Mouse (Mus musculus): ENCODE results near the gene Vmn1r121. TPM values are rescaled to one million over a fixed set of nuclear protein-coding genes. Genes with fewer than 3 reads are reported as not detected.
"Not testable (repeated sequence)": the region's sequence is repeated elsewhere in the genome, so short reads cannot be mapped to it uniquely, and the experiment has no call there.

Vmn1r121 gene
- not detected in 2 replicates for polyA plus RNA-seq (2014; fragmentation: Nextera tagmentation; extraction: Ambion mirVana)

DNA sequence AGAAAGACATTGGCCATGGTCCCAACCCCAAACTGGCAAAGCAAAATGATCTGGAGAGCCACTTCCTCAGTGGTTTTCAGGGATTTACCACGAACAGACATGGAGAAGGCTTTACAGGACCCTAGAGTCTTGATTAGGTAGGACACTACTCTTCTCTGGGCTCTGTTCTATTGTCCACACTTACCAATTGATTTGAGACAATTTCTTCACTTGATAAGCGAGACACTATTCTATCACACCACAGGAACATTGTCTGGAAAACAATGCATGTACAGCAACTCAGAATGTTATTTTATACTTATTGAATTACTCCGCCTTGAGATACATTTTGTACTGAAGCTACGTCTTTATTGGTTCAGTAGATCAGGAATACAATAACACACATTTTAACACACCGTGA is at the start of gene Vmn1r121:
TSS of gene Vmn1r121 (minus strand) at position 101 of the 400 bp plus-strand sequence.
- H3K4me3 ChIP-seq (ENCODE audit: control insufficient read depth in 1 of 2, insufficient read depth in 1 of 2, low read depth in 1 of 2, low read length in 2 of 2); H3K4me1 ChIP-seq (ENCODE audit: control insufficient read depth in 2 of 2, insufficient read depth in 2 of 2, low read length in 2 of 2); H3K36me3 ChIP-seq (ENCODE audit: control insufficient read depth, insufficient read depth, low read length); ATAC-seq (ENCODE audit: insufficient number of reproducible peaks, insufficient read depth, low FRiP score, low read depth); H3K27me3 ChIP-seq (ENCODE audit: control insufficient read depth, insufficient read depth, low read length); H3K27ac ChIP-seq (replicated peaks in 1 of 2; ENCODE audit: control insufficient read depth in 1 of 2, insufficient read depth in 1 of 2, low read depth in 2 of 2, low read length in 2 of 2); H3K9me3 ChIP-seq (ENCODE audit: control insufficient read depth, low read length); H3K9ac ChIP-seq (ENCODE audit: low read length); H3K4me2 ChIP-seq (ENCODE audit: low read length): not testable (repeated sequence)
- WGBS: 63% methylated on average over 4 of the region's 5 CpGs

DNA sequence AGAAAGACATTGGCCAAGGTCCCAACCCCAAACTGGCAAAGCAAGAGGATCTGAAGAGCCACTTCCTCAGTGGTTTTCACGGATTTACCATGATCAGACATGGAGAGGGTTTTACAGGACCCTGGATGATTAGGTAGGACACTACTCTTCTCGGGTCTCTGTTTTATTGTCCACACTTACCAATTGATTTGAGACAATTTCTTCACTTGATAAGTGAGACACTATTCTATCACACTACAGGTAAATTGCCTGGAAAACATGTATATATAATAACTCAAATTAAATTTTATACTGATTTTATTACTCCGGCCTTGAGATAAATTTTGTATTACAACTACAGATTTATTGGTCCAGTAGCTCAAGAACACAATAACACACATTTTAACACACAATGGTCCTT is 35.7 kb upstream of the Vmn1r121 start, which contains the start of gene Vmn1r122:
TSS of gene Vmn1r122 (minus strand) at position 101 of the 400 bp plus-strand sequence.
- not testable (repeated sequence) for H3K36me3 ChIP-seq (ENCODE audit: control insufficient read depth, insufficient read depth, low read length); H3K4me3 ChIP-seq (ENCODE audit: control insufficient read depth in 1 of 2, insufficient read depth in 1 of 2, low read depth in 1 of 2, low read length in 2 of 2); H3K9me3 ChIP-seq (ENCODE audit: control insufficient read depth, low read length); ATAC-seq (ENCODE audit: insufficient number of reproducible peaks, insufficient read depth, low FRiP score, low read depth); H3K9ac ChIP-seq (ENCODE audit: low read length); H3K27me3 ChIP-seq (ENCODE audit: control insufficient read depth, insufficient read depth, low read length); H3K4me2 ChIP-seq (ENCODE audit: low read length); H3K4me1 ChIP-seq (ENCODE audit: control insufficient read depth in 2 of 2, insufficient read depth in 2 of 2, low read length in 2 of 2); H3K27ac ChIP-seq (replicated peaks in 1 of 2; ENCODE audit: control insufficient read depth in 1 of 2, insufficient read depth in 1 of 2, low read depth in 2 of 2, low read length in 2 of 2)
- whole genome bisulfite sequencing: 34% methylated on average over 2 of the region's 3 CpGs

- H3K4me2 ChIP-seq (ENCODE audit: low read length); H3K9me3 ChIP-seq (ENCODE audit: control insufficient read depth, low read length); H3K36me3 ChIP-seq (ENCODE audit: control insufficient read depth, insufficient read depth, low read length); H3K27me3 ChIP-seq (ENCODE audit: control insufficient read depth, insufficient read depth, low read length); H3K4me1 ChIP-seq (ENCODE audit: control insufficient read depth in 2 of 2, insufficient read depth in 2 of 2, low read length in 2 of 2); H3K9ac ChIP-seq (ENCODE audit: low read length); ATAC-seq (ENCODE audit: insufficient number of reproducible peaks, insufficient read depth, low FRiP score, low read depth); H3K27ac ChIP-seq (replicated peaks in 1 of 2; ENCODE audit: control insufficient read depth in 1 of 2, insufficient read depth in 1 of 2, low read depth in 2 of 2, low read length in 2 of 2); H3K4me3 ChIP-seq (ENCODE audit: control insufficient read depth in 1 of 2, insufficient read depth in 1 of 2, low read depth in 1 of 2, low read length in 2 of 2): not testable (repeated sequence)
- 86% methylated on average over 1 of the region's 1 CpGs for WGBS
Observed at GRCm38 (mm10) chr7:21053684-21054083, 44.6 kb downstream of the Vmn1r121 start, which contains the start of gene Vmn1r120. Gene Vmn1r120, minus strand, starts transcription at chr7:21053784.

Other genes with a start within 250 kb of the Vmn1r121 start
- gene Vmn1r116, start 226.3 kb downstream of the Vmn1r121 start, polyA plus RNA-seq (2014; fragmentation: Nextera tagmentation; extraction: Ambion mirVana): not detected in 2 replicates
- gene Vmn1r117, start 214.4 kb downstream of the Vmn1r121 start, polyA plus RNA-seq (2014; fragmentation: Nextera tagmentation; extraction: Ambion mirVana): not detected in 2 replicates
- gene Vmn1r118, start 186.2 kb downstream of the Vmn1r121 start, polyA plus RNA-seq (2014; fragmentation: Nextera tagmentation; extraction: Ambion mirVana): not detected in 2 replicates
- not detected in 2 replicates for gene Vmn1r119, start 86.1 kb downstream of the Vmn1r121 start, polyA plus RNA-seq (2014; fragmentation: Nextera tagmentation; extraction: Ambion mirVana)
- not detected in 2 replicates for gene Vmn1r120, start 44.7 kb downstream of the Vmn1r121 start, polyA plus RNA-seq (2014; fragmentation: Nextera tagmentation; extraction: Ambion mirVana)
- gene Vmn1r122, start 35.6 kb upstream of the Vmn1r121 start, polyA plus RNA-seq (2014; fragmentation: Nextera tagmentation; extraction: Ambion mirVana): not detected in 2 replicates
- not detected in 2 replicates for gene Vmn1r123, start 63.7 kb upstream of the Vmn1r121 start, polyA plus RNA-seq (2014; fragmentation: Nextera tagmentation; extraction: Ambion mirVana)
- gene Gm5157, start 91.9 kb upstream of the Vmn1r121 start, polyA plus RNA-seq (2014; fragmentation: Nextera tagmentation; extraction: Ambion mirVana): not detected in 2 replicates
- not detected in 2 replicates for gene Vmn1r124, start 162.1 kb upstream of the Vmn1r121 start, polyA plus RNA-seq (2014; fragmentation: Nextera tagmentation; extraction: Ambion mirVana)
- gene Vmn1r125, start 173.7 kb upstream of the Vmn1r121 start, polyA plus RNA-seq (2014; fragmentation: Nextera tagmentation; extraction: Ambion mirVana): not detected in 2 replicates
- gene Vmn1r126, start 203.0 kb upstream of the Vmn1r121 start, polyA plus RNA-seq (2014; fragmentation: Nextera tagmentation; extraction: Ambion mirVana): not detected in 2 replicates
- gene Vmn1r127, start 221.3 kb upstream of the Vmn1r121 start, polyA plus RNA-seq (2014; fragmentation: Nextera tagmentation; extraction: Ambion mirVana): not detected in 2 replicates